Mouse (Mus musculus) myocyte (in vitro differentiated cells): Measurements from ENCODE around the gene Tnfrsf26. TPM values are rescaled to one million over a fixed set of nuclear protein-coding genes. Genes with fewer than 3 reads are reported as not detected.

ENCODE experiments used
- H3K27me3 ChIP-seq: one replicate; pipeline ENCODE4 v1.6.1; 2011; ENCODE audit not compliant: control insufficient read depth, insufficient read depth, insufficient read length
- H3K36me3 ChIP-seq: one replicate; pipeline ENCODE4 v1.6.1; 2011; ENCODE audit not compliant: control insufficient read depth, insufficient read depth
- H3K4me2 ChIP-seq: one replicate; pipeline ENCODE4 v1.6.1; 2011; ENCODE audit warnings: low read depth, control low read depth
- H3K4me3 ChIP-seq: one replicate; pipeline ENCODE4 v1.5.1; 2011; ENCODE audit warnings: mild to moderate bottlenecking, control low read depth, moderate library complexity
- H3K79me2 ChIP-seq: one replicate; pipeline ENCODE4 v1.6.1; 2011; ENCODE audit not compliant: control insufficient read depth, insufficient read depth
- H3ac ChIP-seq: one replicate; pipeline ENCODE4 v1.6.1; 2011; ENCODE audit not compliant: control insufficient read depth, insufficient read length
- CEBPB ChIP-seq: IDR thresholded peaks from 2 replicates; pipeline ENCODE4 v1.6.1; 2011; ENCODE audit warnings: mild to moderate bottlenecking, moderate library complexity; ENCODE audit not compliant: poor library complexity, insufficient read depth, severe bottlenecking
- E2F4 ChIP-seq: IDR thresholded peaks from one replicate; pipeline ENCODE4 v1.6.1; 2011; ENCODE audit warnings: mild to moderate bottlenecking, control low read depth, moderate library complexity; ENCODE audit not compliant: insufficient read depth
- MAX ChIP-seq: IDR thresholded peaks from one replicate; pipeline ENCODE4 v1.6.1; 2011; ENCODE audit warnings: low read depth, mild to moderate bottlenecking, control low read depth
- MYOD1 ChIP-seq, 3 experiments: IDR thresholded peaks; one replicate each; pipeline ENCODE4 v1.6.1; 2011; ENCODE audit warnings: control low read depth in 2 of 3, low read depth in 2 of 3, mild to moderate bottlenecking in 2 of 3, moderate library complexity in 1 of 3; ENCODE audit not compliant: insufficient read length in 2 of 3, control insufficient read depth in 1 of 3
- MYOG ChIP-seq, 3 experiments: IDR thresholded peaks; one replicate each; pipeline ENCODE4 v1.6.1; 2011; ENCODE audit warnings: control low read depth in 2 of 3, low read depth in 2 of 3, mild to moderate bottlenecking in 2 of 3; ENCODE audit not compliant: insufficient read length in 2 of 3, control insufficient read depth in 1 of 3, insufficient read depth in 1 of 3
- POLR2AphosphoS2 ChIP-seq: IDR thresholded peaks from one replicate; pipeline ENCODE4 v1.6.1; 2011; ENCODE audit warnings: low read depth, control low read depth; ENCODE audit not compliant: insufficient read length
- REST ChIP-seq: IDR thresholded peaks from one replicate; pipeline ENCODE4 v1.6.1; 2011; ENCODE audit warnings: mild to moderate bottlenecking, control low read depth, moderate library complexity; ENCODE audit not compliant: insufficient read depth, insufficient read length
- SRF ChIP-seq: IDR thresholded peaks from one replicate; pipeline ENCODE4 v1.6.1; 2011; ENCODE audit warnings: low read depth; ENCODE audit not compliant: control insufficient read depth, insufficient read length
- TCF12 ChIP-seq: IDR thresholded peaks from one replicate; pipeline ENCODE4 v1.6.1; 2011; ENCODE audit warnings: mild to moderate bottlenecking, control low read depth; ENCODE audit not compliant: poor library complexity, insufficient read depth, severe bottlenecking
- TCF3 ChIP-seq: IDR thresholded peaks from one replicate; pipeline ENCODE4 v1.6.1; 2011; ENCODE audit warnings: low read depth, control low read depth; ENCODE audit not compliant: insufficient read length
- USF1 ChIP-seq: IDR thresholded peaks from one replicate; pipeline ENCODE4 v1.6.1; 2011; ENCODE audit warnings: low read depth, mild to moderate bottlenecking, control low read depth, moderate library complexity
- polyA plus RNA-seq: library from polyadenylated mRNA; unstranded; fragments of >200 nt; fragmentation: generic; extraction: Trizol; gene quantifications from one replicate; pipeline ENCODE4 v1.2.1, GENCODE M21; 2012; ENCODE audit warnings: missing spikeins

Gene Tnfrsf26
- polyA plus RNA-seq, 1 experiment: 0.02 TPM

DNA sequence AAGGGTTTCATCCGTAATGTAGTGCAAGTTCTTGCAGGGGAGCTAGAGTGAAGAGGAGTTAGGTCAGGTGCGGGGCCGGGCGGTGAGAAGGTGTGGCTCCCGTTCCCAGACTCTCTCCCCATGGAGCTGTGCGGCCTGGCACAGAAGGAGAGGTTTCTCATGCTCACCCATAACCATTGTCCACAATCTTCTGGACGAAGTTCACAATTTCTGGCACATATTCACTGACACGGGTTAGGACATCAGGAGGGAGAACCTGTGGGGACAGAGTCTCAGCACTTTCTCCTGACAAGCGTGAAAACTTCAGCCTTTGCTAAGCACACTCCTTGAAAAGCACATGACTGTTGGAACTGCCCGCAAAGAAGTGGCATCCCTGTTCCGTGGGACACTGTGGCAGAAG is 52.8 kb downstream of the Tnfrsf26 start:
- H3K79me2 ChIP-seq: no peaks in the 10 kb centered on the region
- H3K36me3 ChIP-seq: peaks cover 65% of the 10 kb centered on the region
- TF ChIP-seq REST (no peak), TCF3 (no peak), CEBPB (no peak), TCF12 (no peak)
- H3K27me3 ChIP-seq: no peaks in the 10 kb centered on the region
- H3ac ChIP-seq: no peak overlapping the region
- H3K4me3 ChIP-seq: no peak overlapping the region
- H3K4me2 ChIP-seq: no peak overlapping the region

DNA sequence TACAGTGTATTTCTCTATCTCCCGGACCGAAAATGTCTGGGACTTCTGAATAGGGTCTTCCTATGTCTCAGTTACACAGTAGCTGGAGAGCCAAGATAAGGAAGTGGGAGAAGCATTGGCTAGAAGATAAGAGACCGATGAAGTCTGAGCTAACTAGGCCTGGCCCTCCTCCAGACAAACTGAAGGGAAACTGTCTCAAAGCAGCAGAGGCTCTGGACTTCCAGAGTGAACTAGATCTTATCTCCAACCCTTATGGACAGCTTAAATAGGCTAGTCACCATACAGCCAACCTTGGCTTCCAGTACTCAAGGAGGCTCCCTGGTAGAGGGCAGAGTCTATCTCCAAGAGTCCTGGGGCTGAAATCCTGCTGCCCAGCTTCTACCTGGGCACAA is 62.9 kb downstream of the Tnfrsf26 start:
- no peak overlapping the region for H3ac ChIP-seq
- H3K36me3 ChIP-seq: peaks cover 71% of the 10 kb centered on the region
- H3K4me2 ChIP-seq: no peak overlapping the region
- H3K79me2 ChIP-seq: no peaks in the 10 kb centered on the region
- TF ChIP-seq E2F4 (no peak), TCF3 (no peak), MAX (no peak)
- H3K4me3 ChIP-seq: no peak overlapping the region
- H3K27me3 ChIP-seq: no peaks in the 10 kb centered on the region

GRCm38 (mm10) chr7:143565015-143565647 is 63.4 kb downstream of the Tnfrsf26 start:
- H3K27me3 ChIP-seq: no peaks in the 10 kb centered on the region
- H3K4me3 ChIP-seq: no peak overlapping the region
- no peak for TF ChIP-seq TCF3
- TF ChIP-seq POLR2AphosphoS2: peak; percentile 45
- H3K79me2 ChIP-seq: no peaks in the 10 kb centered on the region
- no peak overlapping the region for H3ac ChIP-seq
- no peak overlapping the region for H3K4me2 ChIP-seq
- H3K36me3 ChIP-seq: peaks cover 75% of the 10 kb centered on the region

GRCm38 (mm10) chr7:143563787-143564186 is 64.7 kb downstream of the Tnfrsf26 start:
- no peak overlapping the region for H3ac ChIP-seq
- H3K36me3 ChIP-seq: peaks cover 77% of the 10 kb centered on the region
- no peak overlapping the region for H3K4me3 ChIP-seq
- no peak overlapping the region for H3K4me2 ChIP-seq
- H3K79me2 ChIP-seq: no peaks in the 10 kb centered on the region
- no peaks in the 10 kb centered on the region for H3K27me3 ChIP-seq
- TF ChIP-seq E2F4 (no peak), TCF3 (no peak), REST (no peak), SRF (no peak), MYOD1 (IDR thresholded peaks at IDR 0.05; ENCODE audit: control insufficient read depth in 1 of 3, insufficient read length in 2 of 3, low read depth in 2 of 3) (no peak), USF1 (no peak), MAX (no peak), CEBPB (no peak), MYOG (IDR thresholded peaks at IDR 0.05; ENCODE audit: control insufficient read depth in 1 of 3, insufficient read depth in 1 of 3, insufficient read length in 2 of 3, low read depth in 2 of 3) (no peak)

Other genes starting within 250 kb of the Tnfrsf26 start
- gene Cdkn1c, start 167.7 kb downstream of the Tnfrsf26 start, polyA plus RNA-seq: 35.7 TPM
- gene Slc22a18, start 155.0 kb downstream of the Tnfrsf26 start, polyA plus RNA-seq: 0.12 TPM
- gene Phlda2, start 125.6 kb downstream of the Tnfrsf26 start, polyA plus RNA-seq: not detected
- gene Nap1l4, start 79.6 kb downstream of the Tnfrsf26 start, polyA plus RNA-seq: 101 TPM
- gene Cars, start 28.6 kb downstream of the Tnfrsf26 start, polyA plus RNA-seq: 237 TPM
- 15.5 TPM for gene Tnfrsf22, start 20.9 kb upstream of the Tnfrsf26 start, polyA plus RNA-seq
- gene Tnfrsf23, start 57.1 kb upstream of the Tnfrsf26 start, polyA plus RNA-seq: 25.7 TPM
- gene Osbpl5, start 128.3 kb upstream of the Tnfrsf26 start, polyA plus RNA-seq: 49.6 TPM
- not detected for gene Mrgprg, start 138.3 kb upstream of the Tnfrsf26 start, polyA plus RNA-seq
- gene Mrgpre, start 155.8 kb upstream of the Tnfrsf26 start, polyA plus RNA-seq: 1.9 TPM
- gene Nadsyn1, start 194.1 kb upstream of the Tnfrsf26 start, polyA plus RNA-seq: 5.7 TPM
- gene Dhcr7, start 194.4 kb upstream of the Tnfrsf26 start, polyA plus RNA-seq: 107 TPM
- gene Gm498, start 238.1 kb upstream of the Tnfrsf26 start, polyA plus RNA-seq: not detected